8 mouse cellular contexts compared by ENCODE assay signal in the genomic region with DNA sequence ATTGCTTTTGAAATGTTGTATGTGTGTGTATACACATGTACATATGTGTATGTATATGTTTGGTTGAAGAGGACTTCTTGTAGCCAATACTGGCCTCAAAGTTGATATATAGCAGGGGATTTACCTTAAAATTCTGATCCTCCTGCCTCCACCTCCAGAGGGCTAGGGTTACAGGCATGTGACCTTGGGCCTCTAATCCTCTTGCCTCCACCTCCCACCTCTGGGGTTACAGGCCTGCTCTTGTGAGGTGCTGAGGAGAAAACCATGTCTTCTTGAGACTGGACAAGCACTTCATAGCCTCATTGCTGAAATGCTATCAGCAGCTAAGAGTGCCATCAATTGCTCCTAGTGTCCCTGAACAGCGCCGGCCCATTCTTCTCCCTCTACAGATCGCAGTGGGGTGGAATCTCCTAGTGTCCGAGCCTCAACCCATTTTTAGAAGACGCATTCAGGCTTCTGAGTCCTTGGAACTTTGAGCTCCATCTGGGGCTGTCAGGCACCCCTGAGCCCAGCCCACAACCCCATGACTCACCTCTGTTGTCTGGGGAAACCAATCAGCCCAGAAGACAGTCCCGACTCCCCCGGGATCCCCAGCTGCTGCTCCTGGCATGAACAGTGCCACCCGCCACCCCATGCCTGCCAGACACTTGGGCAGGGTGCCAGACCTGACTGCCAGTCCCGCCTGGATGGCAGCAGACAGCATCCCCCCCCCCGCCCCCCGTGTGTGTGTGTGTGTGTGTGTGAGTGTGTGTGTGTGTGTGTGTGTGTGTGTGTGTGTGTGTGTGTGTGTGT. TPM values are rescaled to one million over a fixed set of nuclear protein-coding genes. Genes with fewer than 3 reads are reported as not detected.
DNase-seq lines count a peak whose midpoint lies in the region; ATAC-seq lines count a peak whose summit lies in the region.

No protein-coding gene starts in this region.

- H3K9me3 ChIP-seq in hindbrain, embryonic 14.5 days (ENCODE audit: control insufficient read depth, low read length), result no peaks in the 10 kb centered on the region
- no peaks in the 10 kb centered on the region for H3K9me3 ChIP-seq in midbrain, embryonic 10.5 days (replicated peaks)

- H3K27me3 ChIP-seq in hindbrain, embryonic 14.5 days (ENCODE audit: control insufficient read depth, insufficient read depth, low read length), result peaks cover 8% of the 10 kb centered on the region; the same call in 1 of the 2 replicates
- peaks cover 34% of the 10 kb centered on the region for H3K27me3 ChIP-seq in midbrain, embryonic 10.5 days (ENCODE audit: low read depth, poor library complexity, severe bottlenecking)

- H3K9ac ChIP-seq in hindbrain, embryonic 14.5 days, result no peak overlapping the region

- no peaks in the 10 kb centered on the region for H3K36me3 ChIP-seq in hindbrain, embryonic 14.5 days (replicated peaks; ENCODE audit: control insufficient read depth, insufficient read depth)
- no peaks in the 10 kb centered on the region for H3K36me3 ChIP-seq in midbrain, embryonic 10.5 days

- peaks cover 7% of the 10 kb centered on the region for H3K4me1 ChIP-seq in hindbrain, embryonic 14.5 days (replicated peaks; ENCODE audit: control insufficient read depth, insufficient read depth, low read length)
- H3K4me1 ChIP-seq in midbrain, embryonic 10.5 days, result peaks cover 15% of the 10 kb centered on the region

- DNase-seq in Muller cell, postnatal 12 days (ENCODE audit: inconsistent ontology term), result peak; percentile 97
- peak; percentile 23 for DNase-seq in cerebellum, adult 8-10 months
- peak; percentile 86 for DNase-seq in gastrocnemius, adult 18-20 months (ENCODE audit: low spot score)
- DNase-seq in hindbrain, embryonic 14.5 days (ENCODE audit: low spot score), result peak; percentile 76
- DNase-seq in layer of hippocampus, postnatal 10 days (ENCODE audit: low spot score in 2 of 2), result peak; percentile 91 to 92
- DNase-seq in midbrain, embryonic 10.5 days (ENCODE audit: low spot score), result no peak
- peak; percentile 96 for DNase-seq in right cerebral cortex, postnatal 4 days

- ATAC-seq in hindbrain, embryonic 14.5 days (ENCODE audit: low FRiP score), result peak; percentile 85; the same call in 1 of the 2 replicates
- ATAC-seq in monocyte, adult 5-6 weeks (replicated peaks; ENCODE audit: insufficient number of reproducible peaks, low FRiP score, low TSS enrichment, poor library complexity, severe bottlenecking), result no peak; the same call in 1 of the 2 replicates

- H3K4me2 ChIP-seq in hindbrain, embryonic 14.5 days (replicated peaks), result peak overlapping the region; percentile 34

- no peak overlapping the region for H3K27ac ChIP-seq in hindbrain, embryonic 14.5 days
- no peak overlapping the region; the same call in 1 of the 2 replicates for H3K27ac ChIP-seq in midbrain, embryonic 10.5 days (replicated peaks)

- WGBS in hindbrain, embryonic 14.5 days, result 24% methylated on average over 9 of the region's 11 CpGs
- WGBS in midbrain, embryonic 10.5 days, result 62% methylated on average over 9 of the region's 11 CpGs

- no peak overlapping the region for H3K4me3 ChIP-seq in hindbrain, embryonic 14.5 days (replicated peaks; ENCODE audit: low read length)
- H3K4me3 ChIP-seq in midbrain, embryonic 10.5 days, result peak overlapping the region; percentile 31; the same call in 1 of the 2 replicates

RNA-seq across cellular contexts. Expression of gene Pmepa1, which starts 30.6 kb away (rescaled TPM):
- total RNA-seq in gastrocnemius, adult 18-20 months (2021), result 10 to 100 TPM; 17.2 to 31.9 TPM
- 5.3 and 5.4 TPM in 2 replicates for polyA plus RNA-seq in hindbrain, embryonic 14.5 days (2014; fragmentation: Nextera tagmentation; extraction: Ambion mirVana)
- total RNA-seq in layer of hippocampus, postnatal 10 days (2021), result 10 to 100 TPM; 30.4 to 31.6 TPM
- polyA plus RNA-seq in midbrain, embryonic 10.5 days (2016; fragmentation: Nextera tagmentation; extraction: Ambion mirVana), result 1.2 and 2.0 TPM in 2 replicates
- total RNA-seq in monocyte, adult 5-6 weeks (2017), result 0.29 to 0.39 TPM in 2 of 3 replicates, not detected in the other

Comparison
In these comparisons a context has a peak if more than half of its experiments do, and no peak if none do; other contexts are left out.
1. RNA of gene Pmepa1, which starts 30.6 kb away (total RNA-seq): 17.2 to 31.9 TPM in gastrocnemius, adult 18-20 months and 30.4 to 31.6 TPM in layer of hippocampus, postnatal 10 days; 0.29 to 0.39 TPM in monocyte, adult 5-6 weeks; every median in the first group is over 10 times any median in the second.